Mouse (Mus musculus) left cerebral cortex, postnatal 10 days (tissue): ENCODE data around the gene Adap2. TPM values are rescaled to one million over a fixed set of nuclear protein-coding genes. Genes with fewer than 3 reads are reported as not detected.
"Not testable (repeated sequence)": the region's sequence is repeated elsewhere in the genome, so short reads cannot be mapped to it uniquely, and the experiment has no call there.

Source experiments
- DNase-seq, 2 experiments: peaks; one replicate each; pipeline ENCODE4 v3.0.0; 2021 to 2022; ENCODE audit warnings: low spot score in 2 of 2, mixed read lengths in 1 of 2; ENCODE audit errors: extremely low spot score in 1 of 2
- intact Hi-C: fragments of 180-260 bp; cut with DNase I; formaldehyde crosslinking; loops from one replicate; pipeline ENCODE4 v1.15.1; 2025
- total RNA-seq, 2 experiments: library from RNA; stranded (reverse); gene quantifications; 2 replicates each; pipeline ENCODE4 v1.2.3; 2021

Gene Adap2
- total RNA-seq, 2 experiments from 2014 or later: 8.3 to 8.5 TPM

GRCm38 (mm10) chr11:80155541-80155940 is 1.6 kb downstream of the Adap2 start:
- intact Hi-C loops: no loop called here

GRCm38 (mm10) chr11:80155961-80156360 is 2.1 kb downstream of the Adap2 start:
- intact Hi-C loops: no loop called here
- no peak for DNase-seq

More at GRCm38 (mm10) chr11:80155541-80155940, 1.6 kb downstream of the Adap2 start:
- DNase-seq: no peak

GRCm38 (mm10) chr11:80156841-80157240 is 2.9 kb downstream of the Adap2 start:
- no peak for DNase-seq
- intact Hi-C loops: no loop called here

- DNase-seq: no peak
- intact Hi-C loops: no loop called here
Measured at GRCm38 (mm10) chr11:80159018-80159417, 5.1 kb downstream of the Adap2 start.

GRCm38 (mm10) chr11:80161041-80161440 is 7.1 kb downstream of the Adap2 start:
- intact Hi-C loops: no loop called here
- no peak for DNase-seq

- intact Hi-C loops: no loop called here
- DNase-seq: no peak
Measured at GRCm38 (mm10) chr11:80163362-80164116, 9.6 kb downstream of the Adap2 start.

GRCm38 (mm10) chr11:80164224-80164623 is 10.3 kb downstream of the Adap2 start:
- DNase-seq: no peak
- intact Hi-C loops: no loop called here

GRCm38 (mm10) chr11:80168121-80168520 is 14.2 kb downstream of the Adap2 start:
- DNase-seq: no peak
- intact Hi-C loops: no loop called here

GRCm38 (mm10) chr11:80168611-80169249 is 14.8 kb downstream of the Adap2 start:
- no peak for DNase-seq
- intact Hi-C loops: no loop called here

GRCm38 (mm10) chr11:80169629-80170028 is 15.7 kb downstream of the Adap2 start:
- intact Hi-C loops: no loop called here
- DNase-seq: no peak

GRCm38 (mm10) chr11:80170351-80170750 is 16.4 kb downstream of the Adap2 start:
- intact Hi-C loops: no loop called here
- no peak for DNase-seq

- DNase-seq: no peak
- intact Hi-C loops: no loop called here
Measured at GRCm38 (mm10) chr11:80171884-80172283, 18.0 kb downstream of the Adap2 start.

GRCm38 (mm10) chr11:80173963-80174670 is 20.2 kb downstream of the Adap2 start:
- DNase-seq: no peak
- intact Hi-C loops: no loop called here

GRCm38 (mm10) chr11:80176911-80177895 is 23.3 kb downstream of the Adap2 start:
- intact Hi-C loops: no loop called here
- peak; percentile 30 to 74 for DNase-seq

- intact Hi-C loops: no loop called here
- no peak for DNase-seq
Measured at GRCm38 (mm10) chr11:80178316-80178715, 24.4 kb downstream of the Adap2 start.

- no peak for DNase-seq
- intact Hi-C loops: no loop called here
Measured at GRCm38 (mm10) chr11:80181021-80181749, 27.3 kb downstream of the Adap2 start.

- intact Hi-C loops, DNase-seq: not testable (repeated sequence)
Measured at GRCm38 (mm10) chr11:80183054-80183704, 29.3 kb downstream of the Adap2 start.
